Mouse (Mus musculus) lung, postnatal 0 days (tissue): ENCODE data around the gene Rtn4rl1. TPM values are rescaled to one million over a fixed set of nuclear protein-coding genes. Genes with fewer than 3 reads are reported as not detected.

Experiments
- ATAC-seq: fragments of 200-750 bp; cut with Nextera tagmentation; 2 replicates; pipeline ENCODE4 v1.8.0; 2017; ENCODE audit warnings: moderate library complexity
- DNase-seq: peaks from one replicate; pipeline ENCODE4 v3.0.0-alpha.2; 2016; ENCODE audit warnings: low spot score
- H3K27ac ChIP-seq: fragments of 300-500 bp; sonication (generic); 2 replicates; pipeline ENCODE4 v1.5.1; 2014; ENCODE audit warnings: antibody characterized with exemption, mild to moderate bottlenecking, low read length, mixed read lengths
- H3K27me3 ChIP-seq: fragments of 300-500 bp; sonication (generic); replicated peaks from 2 replicates; pipeline ENCODE4 v1.6.1; 2014; ENCODE audit warnings: low read length, mixed read lengths; ENCODE audit not compliant: insufficient read depth
- H3K36me3 ChIP-seq: fragments of 300-500 bp; sonication (generic); 2 replicates; pipeline ENCODE4 v1.6.1; 2014; ENCODE audit warnings: low read length, mixed read lengths; ENCODE audit not compliant: insufficient read depth
- H3K4me1 ChIP-seq: fragments of 300-500 bp; sonication (generic); 2 replicates; pipeline ENCODE4 v1.6.1; 2014; ENCODE audit warnings: antibody characterized with exemption, low read depth, low read length, mixed read lengths; ENCODE audit not compliant: insufficient read depth
- H3K4me2 ChIP-seq: fragments of 300-500 bp; sonication (generic); replicated peaks from 2 replicates; pipeline ENCODE4 v1.6.1; 2014; ENCODE audit warnings: low read depth, mild to moderate bottlenecking, low read length, moderate library complexity, mixed read lengths
- H3K4me3 ChIP-seq: fragments of 300-500 bp; sonication (generic); 2 replicates; pipeline ENCODE4 v1.5.1; 2014; ENCODE audit warnings: low read depth, low read length
- H3K9ac ChIP-seq: fragments of 300-500 bp; sonication (generic); replicated peaks from 2 replicates; pipeline ENCODE4 v1.6.1; 2014; ENCODE audit warnings: low read depth, mild to moderate bottlenecking
- H3K9me3 ChIP-seq: fragments of 300-500 bp; sonication (generic); 2 replicates; pipeline ENCODE4 v1.6.1; 2016; ENCODE audit warnings: low read length, mixed read lengths
- CTCF ChIP-seq: IDR thresholded peaks from 2 replicates; pipeline ENCODE4 v1.5.1; 2016; ENCODE audit warnings: antibody characterized with exemption, mild to moderate bottlenecking
- EP300 ChIP-seq: IDR thresholded peaks from 2 replicates; pipeline ENCODE4 v1.6.1; 2016; ENCODE audit warnings: antibody characterized with exemption, mild to moderate bottlenecking, control low read depth
- WGBS: fragments of 180-500 bp; shearing (Covaris S2); extraction: QIAGEN DNeasy Blood & Tissue Kit; methylation state at CpG from one replicate; pipeline ENCODE4 v1.1.7; 2014; 5-methylcytosine and 5-hydroxymethylcytosine counted together
- polyA plus RNA-seq: library from polyadenylated mRNA; unstranded; fragments of >200 nt; fragmentation: Nextera tagmentation; extraction: Ambion mirVana; gene quantifications from 2 replicates; pipeline ENCODE4 v1.2.1, GENCODE M21; 2015

Rtn4rl1 gene
- polyA plus RNA-seq, 1 experiment from 2014 or later: 4.3 TPM

DNA sequence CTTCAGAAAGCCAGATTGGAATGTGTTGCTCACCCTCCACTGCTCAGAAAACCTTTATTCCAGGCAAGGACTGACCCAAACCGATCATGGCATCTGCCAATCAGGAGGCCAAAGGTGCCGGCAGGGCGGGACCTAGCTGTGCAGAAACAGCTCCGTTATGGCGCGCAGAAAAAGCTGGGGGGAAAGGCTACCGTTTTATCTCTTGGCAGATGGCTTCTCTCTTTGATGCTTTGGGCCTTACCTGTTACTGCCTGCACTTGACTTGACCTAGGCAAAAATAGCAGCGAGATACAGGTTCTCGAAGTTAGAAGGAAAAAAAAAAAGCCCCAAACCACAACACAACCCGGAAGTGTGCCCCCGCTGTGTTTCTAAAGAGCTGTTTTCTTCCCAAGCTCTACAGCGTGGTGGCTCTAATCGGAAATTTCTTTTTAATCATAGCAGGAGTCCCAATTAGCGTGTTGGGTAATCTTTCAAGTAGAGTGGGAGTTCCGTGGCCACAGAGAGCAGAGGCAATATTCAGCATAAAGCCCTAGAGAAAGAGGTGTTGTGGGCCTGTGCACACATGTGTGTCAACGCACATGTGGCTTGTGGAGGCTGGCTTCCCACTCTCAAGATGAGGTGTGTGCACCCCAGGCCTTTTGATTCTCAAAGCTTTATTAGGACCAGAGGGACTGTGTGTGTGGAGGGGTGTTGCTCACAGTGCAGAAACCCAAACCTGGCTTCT is 85.9 kb downstream of the Rtn4rl1 start:
- no peak for DNase-seq
- WGBS: 12% methylated on average over 16 of the region's 16 CpGs
- Histone ChIP-seq H3K27me3 (peaks cover 3% of the 10 kb centered on the region), H3K27ac (no peak overlapping the region), H3K4me3 (peak overlapping the region; percentile 11; the same call in 1 of the 2 replicates), H3K4me2 (peak overlapping the region; percentile 52), H3K9ac (no peak overlapping the region), H3K36me3 (no peaks in the 10 kb centered on the region), H3K4me1 (peaks cover 4% of the 10 kb centered on the region; the same call in 1 of the 2 replicates), H3K9me3 (no peaks in the 10 kb centered on the region)
- TF ChIP-seq EP300: no peak
- no peak for TF ChIP-seq CTCF
- no peak for ATAC-seq

DNA sequence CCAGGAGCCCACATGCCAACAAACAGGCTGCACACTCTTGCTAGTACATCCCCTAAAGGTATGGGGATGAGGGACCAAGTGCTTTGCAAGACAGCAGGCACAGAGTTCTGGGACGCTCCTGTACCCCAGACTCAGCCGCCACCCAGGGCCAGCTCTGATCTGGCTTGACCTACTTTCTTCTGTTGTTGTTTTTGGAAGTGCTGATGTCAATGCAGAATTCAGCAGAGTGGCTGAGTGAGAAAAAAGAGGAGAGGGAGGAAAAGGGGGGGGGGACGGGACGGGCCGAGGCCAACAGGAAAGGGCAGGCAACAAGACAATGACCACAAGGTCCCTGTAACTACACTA is 86.5 kb downstream of the Rtn4rl1 start:
- H3K27me3 ChIP-seq: peaks cover 3% of the 10 kb centered on the region
- no peak overlapping the region for H3K4me2 ChIP-seq
- H3K4me1 ChIP-seq: peaks cover 4% of the 10 kb centered on the region; the same call in 1 of the 2 replicates
- 60% methylated on average over 5 of the region's 5 CpGs for whole genome bisulfite sequencing
- no peak for DNase-seq
- H3K36me3 ChIP-seq: no peaks in the 10 kb centered on the region
- no peak overlapping the region for H3K9ac ChIP-seq
- H3K9me3 ChIP-seq: no peaks in the 10 kb centered on the region
- TF ChIP-seq EP300 (no peak), CTCF (no peak)
- no peak overlapping the region for H3K27ac ChIP-seq
- no peak overlapping the region for H3K4me3 ChIP-seq
- ATAC-seq: no peak

DNA sequence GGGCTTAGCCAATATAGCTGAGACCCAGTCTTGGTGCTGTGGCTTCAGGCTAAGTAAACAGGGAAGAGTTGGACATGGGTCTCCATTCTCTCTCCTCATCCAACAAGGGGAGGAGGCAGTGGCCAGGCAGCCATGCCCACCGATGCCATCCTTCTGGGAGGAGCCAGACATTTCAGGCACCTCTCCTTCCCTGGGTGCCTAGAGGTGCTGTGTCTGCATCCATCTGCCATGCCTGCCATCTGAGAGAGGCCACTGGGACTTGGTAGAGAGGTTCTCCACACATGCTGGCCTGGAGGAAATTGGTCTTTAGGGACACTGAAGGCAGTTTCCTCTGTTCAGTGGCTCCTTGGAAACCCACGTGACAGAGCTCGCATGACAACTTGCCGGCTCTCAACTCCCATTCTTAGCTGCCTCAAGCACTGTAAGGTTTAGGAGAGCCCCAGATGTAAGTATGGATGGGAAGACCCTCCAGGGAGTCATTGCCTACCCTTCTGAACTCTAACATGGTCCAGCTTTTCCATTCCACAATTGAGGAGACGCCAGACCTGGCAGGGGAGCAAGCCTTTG is 86.9 kb downstream of the Rtn4rl1 start:
- TF ChIP-seq EP300 (no peak), CTCF (no peak)

DNA sequence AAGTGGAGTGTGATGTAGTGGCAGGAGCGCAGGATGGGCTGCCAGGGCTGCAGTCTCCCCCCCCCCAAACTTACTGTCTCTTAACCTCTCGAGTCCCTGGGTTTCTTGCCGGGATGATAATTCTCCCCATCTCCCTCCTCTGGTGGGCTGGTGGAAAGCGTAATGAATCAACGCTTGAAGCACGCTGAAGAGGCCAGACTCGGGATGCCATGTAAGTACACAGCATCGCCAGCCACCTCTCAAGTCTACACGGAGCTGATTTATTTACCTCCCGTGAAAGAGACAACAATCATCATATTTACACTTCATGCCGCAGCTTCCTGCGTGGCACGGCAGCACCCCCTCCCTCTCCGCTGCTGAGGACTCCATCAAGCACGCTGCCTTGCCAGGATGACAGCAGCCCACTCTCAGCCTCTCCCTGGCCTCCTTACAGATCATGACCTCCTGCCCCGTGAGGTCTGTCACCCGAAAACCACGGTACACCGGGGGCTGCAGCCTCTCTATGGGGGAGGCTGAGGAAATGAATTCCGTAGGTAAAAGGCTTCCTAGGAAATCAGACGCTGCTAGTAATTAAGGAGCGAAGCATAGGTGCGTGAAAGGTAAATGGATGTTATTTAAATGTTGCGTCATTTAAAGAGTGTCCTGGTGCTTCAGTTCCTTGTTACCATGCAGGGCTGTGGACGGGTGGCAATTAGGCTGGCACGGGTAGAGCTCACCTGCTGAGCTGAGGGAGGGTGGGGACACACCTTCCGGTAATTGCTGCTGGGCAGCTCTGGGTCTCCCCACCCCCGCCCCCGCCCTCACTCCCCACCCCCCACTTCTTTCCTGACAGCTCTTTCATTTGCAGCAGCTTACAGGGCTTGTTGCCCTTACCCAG is 88.0 kb downstream of the Rtn4rl1 start:
- WGBS: 13% methylated on average over 29 of the region's 29 CpGs

More for the DNA sequence above, 86.9 kb downstream of the Rtn4rl1 start:
- H3K36me3 ChIP-seq: no peaks in the 10 kb centered on the region
- peaks cover 3% of the 10 kb centered on the region for H3K27me3 ChIP-seq
- H3K4me1 ChIP-seq: peaks cover 4% of the 10 kb centered on the region; the same call in 1 of the 2 replicates
- no peak overlapping the region for H3K9ac ChIP-seq
- 64% methylated on average over 5 of the region's 5 CpGs for WGBS
- H3K9me3 ChIP-seq: no peaks in the 10 kb centered on the region
- H3K4me2 ChIP-seq: no peak overlapping the region
- DNase-seq (no peak), ATAC-seq (no peak)
- no peak overlapping the region for H3K4me3 ChIP-seq
- H3K27ac ChIP-seq: no peak overlapping the region

DNA sequence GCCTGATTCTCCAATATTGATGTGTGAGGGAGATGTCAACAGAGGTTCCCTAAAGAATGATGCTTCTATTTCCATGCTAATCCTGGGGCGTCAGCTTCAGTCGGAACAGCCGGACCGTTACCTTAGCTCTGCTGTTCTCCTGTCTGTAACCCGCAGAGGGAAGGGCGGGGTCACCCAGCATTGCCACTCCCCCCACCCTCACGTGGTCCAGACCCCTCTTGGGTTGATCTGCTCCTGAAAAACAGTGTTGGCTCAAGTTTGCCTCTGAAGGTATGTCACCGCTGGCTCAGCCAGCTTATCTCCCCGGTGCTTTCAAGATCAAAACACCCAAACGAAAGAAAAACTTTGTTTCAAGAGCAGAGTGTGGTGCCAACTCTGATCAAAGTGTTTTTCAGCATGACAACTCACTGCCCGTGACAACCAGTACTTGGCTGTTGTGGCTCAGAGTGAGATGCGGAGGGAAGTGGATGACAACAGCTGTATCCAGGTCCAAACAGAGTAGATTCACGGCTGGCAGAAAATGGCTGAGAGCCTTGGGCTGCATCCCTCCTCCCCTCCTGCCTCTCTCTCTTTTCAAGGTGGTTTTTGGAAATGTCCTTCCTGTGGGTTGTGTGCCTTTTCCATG is 89.0 kb downstream of the Rtn4rl1 start:
- 10% methylated on average over 13 of the region's 13 CpGs for WGBS
- Histone ChIP-seq H3K36me3 (no peaks in the 10 kb centered on the region), H3K4me2 (peak overlapping the region; percentile 29; the same call in 1 of the 2 replicates), H3K4me1 (peaks cover 4% of the 10 kb centered on the region; the same call in 1 of the 2 replicates), H3K9ac (no peak overlapping the region), H3K27ac (no peak overlapping the region), H3K27me3 (peaks cover 3% of the 10 kb centered on the region), H3K4me3 (peak overlapping the region; percentile 14; the same call in 1 of the 2 replicates), H3K9me3 (no peaks in the 10 kb centered on the region)
- TF ChIP-seq EP300 (no peak), CTCF (no peak)
- peak; percentile 57 for ATAC-seq
- DNase-seq: peak; percentile 37

More for the DNA sequence above, 88.0 kb downstream of the Rtn4rl1 start:
- H3K9me3 ChIP-seq: no peaks in the 10 kb centered on the region
- H3K4me3 ChIP-seq: 0 out of 2 replicates have a peak overlapping the region, but pooled peaks have one; percentile 14
- no peak overlapping the region for H3K27ac ChIP-seq
- peaks cover 4% of the 10 kb centered on the region; the same call in 1 of the 2 replicates for H3K4me1 ChIP-seq
- H3K9ac ChIP-seq: no peak overlapping the region
- H3K36me3 ChIP-seq: no peaks in the 10 kb centered on the region
- no peak for DNase-seq
- H3K4me2 ChIP-seq: peak overlapping the region; percentile 29; the same call in 1 of the 2 replicates
- peaks cover 3% of the 10 kb centered on the region for H3K27me3 ChIP-seq
- no peak for TF ChIP-seq EP300
- no peak for TF ChIP-seq CTCF
- no peak for ATAC-seq
